Mouse (Mus musculus): ENCODE results near the gene Gnat1. TPM values are rescaled to one million over a fixed set of nuclear protein-coding genes. Genes with fewer than 3 reads are reported as not detected.

The Gnat1 gene
- 0.15 and 0.36 TPM in 2 replicates for polyA plus RNA-seq (2012; rRNA removed)

DNA sequence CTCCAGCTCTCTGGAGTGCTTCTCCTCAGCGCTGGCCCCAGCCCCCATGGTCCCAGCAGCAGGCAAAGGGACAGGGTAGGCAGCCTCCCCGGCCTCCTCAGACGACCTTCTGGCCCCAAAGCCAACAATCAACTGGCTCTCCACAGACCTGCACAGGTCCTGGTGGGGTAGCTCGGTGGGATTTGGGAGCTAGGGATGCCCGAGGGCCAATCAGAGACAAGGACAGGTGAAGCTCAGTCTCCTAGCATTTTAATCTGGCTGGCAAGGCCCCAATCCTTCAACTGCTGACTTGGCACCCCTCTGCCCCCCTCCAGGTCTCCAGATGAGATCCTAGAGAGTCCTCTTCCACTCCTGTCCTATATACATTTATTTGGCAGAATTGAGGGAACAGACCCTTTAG is at the start of gene Gnat1:
TSS of gene Gnat1 (minus strand) at position 212 of the 400 bp plus-strand sequence.
- DNase-seq: no peak
- no peak for TF ChIP-seq POLR2A (IDR thresholded peaks at IDR 0.05; ENCODE audit: borderline replicate concordance, insufficient read depth, low read length)
- TF ChIP-seq CTCF (IDR thresholded peaks at IDR 0.05; ENCODE audit: borderline replicate concordance, insufficient read depth, low read depth, low read length): no peak
- no peak within 1 kb of the TSS for H3K4me3 ChIP-seq (replicated peaks; ENCODE audit: insufficient read depth, low read depth, low read length)
- H3K27ac ChIP-seq (ENCODE audit: insufficient read depth, low read length): no peak within 1 kb of the TSS
- H3K4me1 ChIP-seq (ENCODE audit: control insufficient read depth, insufficient read depth, low read length): no peaks in the 10 kb centered on the region; the same call in 1 of the 2 replicates
- H3K27me3 ChIP-seq (ENCODE audit: control insufficient read depth, insufficient read depth, low read length): no peaks in the 10 kb centered on the region
- WGBS: 54% methylated on average over 5 of the region's 5 CpGs

DNA sequence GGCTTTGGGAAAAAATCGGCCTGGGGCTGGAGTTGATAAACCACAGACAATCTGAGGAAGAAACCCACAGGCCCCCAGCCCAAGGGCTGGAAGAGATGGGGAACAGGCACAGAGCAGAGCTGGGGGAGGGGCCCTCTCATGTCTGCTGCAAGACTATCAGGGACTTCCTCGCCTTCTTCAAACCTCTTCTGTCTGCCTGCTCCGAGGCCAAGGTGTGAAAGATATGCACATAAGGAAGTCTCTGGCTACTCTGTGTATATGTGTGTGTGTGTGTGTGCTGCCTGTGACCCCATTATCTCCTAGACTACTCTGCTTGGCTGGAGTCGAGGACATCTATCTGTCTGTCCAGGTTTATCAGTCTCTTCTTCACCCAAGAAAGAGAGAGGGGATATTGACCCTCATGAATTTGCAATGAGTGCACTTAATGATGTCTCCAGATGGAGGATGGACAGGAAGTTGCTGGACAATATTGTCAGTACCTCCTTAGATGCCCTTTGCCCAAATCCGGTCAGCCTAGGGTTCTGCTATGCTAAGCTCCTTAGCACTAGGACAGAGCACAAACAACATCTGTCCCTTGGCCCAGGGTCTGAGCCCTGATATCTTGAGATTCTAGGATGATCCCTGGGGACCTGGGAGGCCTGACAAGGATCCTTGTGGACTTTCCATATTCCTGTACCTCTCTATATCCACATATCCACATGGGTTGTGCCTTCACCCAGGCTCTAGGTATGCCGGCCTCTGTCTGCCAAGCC is 49.6 kb upstream of the Gnat1 start:
- Histone ChIP-seq H3K27ac (ENCODE audit: insufficient read depth, low read length) (no peak overlapping the region), H3K27me3 (ENCODE audit: control insufficient read depth, insufficient read depth, low read length) (no peaks in the 10 kb centered on the region), H3K4me1 (ENCODE audit: control insufficient read depth, insufficient read depth, low read length) (no peaks in the 10 kb centered on the region), H3K4me3 (replicated peaks; ENCODE audit: insufficient read depth, low read depth, low read length) (no peak overlapping the region)
- 91% methylated on average over 6 of the region's 6 CpGs for WGBS
- no peak for DNase-seq
- no peak for TF ChIP-seq CTCF (IDR thresholded peaks at IDR 0.05; ENCODE audit: borderline replicate concordance, insufficient read depth, low read depth, low read length)
- no peak for TF ChIP-seq POLR2A (IDR thresholded peaks at IDR 0.05; ENCODE audit: borderline replicate concordance, insufficient read depth, low read length)

- DNase-seq: no peak
- Histone ChIP-seq H3K27ac (ENCODE audit: insufficient read depth, low read length) (no peak overlapping the region), H3K27me3 (ENCODE audit: control insufficient read depth, insufficient read depth, low read length) (no peaks in the 10 kb centered on the region), H3K4me1 (ENCODE audit: control insufficient read depth, insufficient read depth, low read length) (no peaks in the 10 kb centered on the region; the same call in 1 of the 2 replicates), H3K4me3 (replicated peaks; ENCODE audit: insufficient read depth, low read depth, low read length) (no peak overlapping the region)
- TF ChIP-seq POLR2A (IDR thresholded peaks at IDR 0.05; ENCODE audit: borderline replicate concordance, insufficient read depth, low read length) (no peak), CTCF (IDR thresholded peaks at IDR 0.05; ENCODE audit: borderline replicate concordance, insufficient read depth, low read depth, low read length) (no peak)
- WGBS: 57% methylated on average over 3 of the region's 3 CpGs
Observed at GRCm38 (mm10) chr9:107727041-107727440, 47.5 kb upstream of the Gnat1 start.

DNA sequence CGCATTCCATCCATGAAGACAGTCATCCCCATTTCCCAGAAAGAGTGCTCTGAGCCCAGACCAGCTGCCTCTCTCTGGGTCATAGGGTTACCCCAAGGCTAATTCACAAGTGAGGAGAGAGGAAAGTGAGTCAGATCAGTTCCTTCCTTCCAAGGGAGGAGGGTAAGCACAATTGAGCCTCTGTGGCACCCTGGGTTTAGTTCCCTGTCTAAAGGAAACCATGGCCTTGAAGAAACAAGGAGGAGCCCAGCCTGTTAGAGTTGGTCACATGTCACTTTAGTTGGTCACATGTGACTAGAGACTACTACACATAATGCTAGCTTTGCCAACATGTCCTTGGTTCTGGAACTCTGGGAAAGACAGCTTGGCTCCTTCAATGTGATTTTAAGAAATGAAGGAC is 45.3 kb upstream of the Gnat1 start:
- TF ChIP-seq POLR2A (IDR thresholded peaks at IDR 0.05; ENCODE audit: borderline replicate concordance, insufficient read depth, low read length) (no peak), CTCF (IDR thresholded peaks at IDR 0.05; ENCODE audit: borderline replicate concordance, insufficient read depth, low read depth, low read length) (no peak)
- Histone ChIP-seq H3K4me3 (replicated peaks; ENCODE audit: insufficient read depth, low read depth, low read length) (no peak overlapping the region), H3K4me1 (ENCODE audit: control insufficient read depth, insufficient read depth, low read length) (no peaks in the 10 kb centered on the region; the same call in 1 of the 2 replicates), H3K27me3 (ENCODE audit: control insufficient read depth, insufficient read depth, low read length) (no peaks in the 10 kb centered on the region), H3K27ac (ENCODE audit: insufficient read depth, low read length) (no peak overlapping the region)
- DNase-seq: no peak
- 97% methylated on average over 1 of the region's 1 CpGs for WGBS

DNA sequence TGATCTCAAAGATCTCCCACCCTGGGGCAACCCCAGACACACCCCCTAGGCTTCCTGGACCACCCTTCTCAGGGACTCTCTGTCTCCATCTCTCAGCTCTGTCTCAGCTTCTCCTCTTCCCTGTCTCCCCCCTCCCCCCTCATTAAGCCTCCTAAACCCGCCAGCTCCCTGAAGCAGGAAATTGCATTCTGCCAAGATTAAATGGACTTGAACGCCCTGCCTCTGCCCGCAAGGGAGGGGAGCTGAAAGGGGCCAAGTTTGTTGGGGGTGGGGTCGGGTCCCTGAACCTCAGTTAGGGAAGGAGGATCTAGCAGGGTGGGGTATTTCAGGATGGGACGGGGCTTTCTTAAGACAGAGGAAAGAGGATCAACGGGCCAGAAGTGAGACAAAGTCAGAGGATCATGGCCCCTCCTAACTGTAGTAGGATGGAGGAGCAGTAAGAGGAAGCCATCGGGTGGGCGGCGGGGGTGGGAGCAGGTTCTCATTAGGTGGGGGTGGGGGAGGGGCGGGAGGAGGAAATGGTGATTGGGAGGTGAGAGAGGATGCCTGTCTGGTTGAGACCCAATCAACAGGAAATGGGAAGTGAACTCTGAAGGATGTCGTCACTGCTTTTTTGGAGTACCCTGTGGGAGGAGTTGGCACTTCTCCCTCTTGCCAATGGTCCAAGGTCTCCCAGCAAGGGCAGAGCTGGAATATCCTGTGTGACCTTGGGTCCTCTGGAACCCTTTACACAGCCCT is 44.5 kb upstream of the Gnat1 start:
- WGBS: 5% methylated on average over 10 of the region's 11 CpGs
- no peak overlapping the region for H3K4me3 ChIP-seq (replicated peaks; ENCODE audit: insufficient read depth, low read depth, low read length)
- TF ChIP-seq CTCF (IDR thresholded peaks at IDR 0.05; ENCODE audit: borderline replicate concordance, insufficient read depth, low read depth, low read length) (no peak), POLR2A (IDR thresholded peaks at IDR 0.05; ENCODE audit: borderline replicate concordance, insufficient read depth, low read length) (no peak)
- H3K27me3 ChIP-seq (ENCODE audit: control insufficient read depth, insufficient read depth, low read length): no peaks in the 10 kb centered on the region
- H3K4me1 ChIP-seq (ENCODE audit: control insufficient read depth, insufficient read depth, low read length): no peaks in the 10 kb centered on the region; the same call in 1 of the 2 replicates
- no peak for DNase-seq
- no peak overlapping the region for H3K27ac ChIP-seq (ENCODE audit: insufficient read depth, low read length)

DNA sequence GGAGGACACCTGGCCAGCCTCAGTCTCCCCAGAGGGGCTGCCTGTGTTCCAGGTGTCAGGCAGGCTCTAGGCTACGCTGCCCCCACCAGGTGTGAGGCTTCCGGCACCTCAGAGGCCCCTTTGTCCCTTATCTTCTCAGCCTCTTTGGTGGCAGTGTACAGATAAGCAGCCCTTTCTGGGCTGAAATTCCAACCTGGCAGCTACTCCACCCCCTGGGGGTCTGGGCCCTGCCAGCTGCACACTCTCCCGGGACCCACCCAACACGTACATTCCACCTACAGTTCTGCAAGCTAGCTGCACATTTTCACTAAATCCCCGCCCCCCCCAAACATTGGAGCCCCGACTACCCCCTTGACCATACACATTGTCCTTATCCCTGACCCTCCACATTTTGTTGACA is 43.8 kb upstream of the Gnat1 start:
- no peak for TF ChIP-seq POLR2A (IDR thresholded peaks at IDR 0.05; ENCODE audit: borderline replicate concordance, insufficient read depth, low read length)
- TF ChIP-seq CTCF (IDR thresholded peaks at IDR 0.05; ENCODE audit: borderline replicate concordance, insufficient read depth, low read depth, low read length): no peak
- H3K4me1 ChIP-seq (ENCODE audit: control insufficient read depth, insufficient read depth, low read length): no peaks in the 10 kb centered on the region; the same call in 1 of the 2 replicates
- H3K4me3 ChIP-seq (replicated peaks; ENCODE audit: insufficient read depth, low read depth, low read length): no peak overlapping the region
- no peak for DNase-seq
- WGBS: 25% methylated on average over 6 of the region's 6 CpGs
- H3K27me3 ChIP-seq (ENCODE audit: control insufficient read depth, insufficient read depth, low read length): no peaks in the 10 kb centered on the region
- H3K27ac ChIP-seq (ENCODE audit: insufficient read depth, low read length): no peak overlapping the region

GRCm38 (mm10) chr9:107718781-107719540 is 39.4 kb upstream of the Gnat1 start:
- 77% methylated on average over 10 of the region's 10 CpGs for WGBS
- H3K4me1 ChIP-seq (ENCODE audit: control insufficient read depth, insufficient read depth, low read length): peaks cover 28% of the 10 kb centered on the region
- TF ChIP-seq POLR2A (IDR thresholded peaks at IDR 0.05; ENCODE audit: borderline replicate concordance, insufficient read depth, low read length) (no peak), CTCF (IDR thresholded peaks at IDR 0.05; ENCODE audit: borderline replicate concordance, insufficient read depth, low read depth, low read length) (no peak)
- H3K27ac ChIP-seq (ENCODE audit: insufficient read depth, low read length): no peak overlapping the region
- H3K27me3 ChIP-seq (ENCODE audit: control insufficient read depth, insufficient read depth, low read length): no peaks in the 10 kb centered on the region
- DNase-seq: no peak
- no peak overlapping the region for H3K4me3 ChIP-seq (replicated peaks; ENCODE audit: insufficient read depth, low read depth, low read length)

All from cerebellum, adult 2 months (tissue).